Mouse (Mus musculus): ENCODE measurements around the gene Slc25a11. TPM values are rescaled to one million over a fixed set of nuclear protein-coding genes. Genes with fewer than 3 reads are reported as not detected.

Gene Slc25a11
- polyA plus RNA-seq, 1 experiment from 2014 or later, result 129 TPM

- H3K9me3 ChIP-seq (ENCODE audit: control insufficient read depth, low read length), result no peaks in the 10 kb centered on the region
- H3K4me2 ChIP-seq (ENCODE audit: low read depth, low read length, severe bottlenecking), result no peak overlapping the region
- no peak overlapping the region for H3K27ac ChIP-seq (ENCODE audit: low read depth, low read length)
- 91% methylated on average over 6 of the region's 6 CpGs for WGBS
- ATAC-seq (replicated peaks; ENCODE audit: low FRiP score) (no peak), DNase-seq (ENCODE audit: low spot score) (no peak)
- H3K9ac ChIP-seq (ENCODE audit: low read length), result no peak overlapping the region
- no peaks in the 10 kb centered on the region for H3K27me3 ChIP-seq (ENCODE audit: control insufficient read depth, insufficient read depth, low read length)
- no peak overlapping the region for H3K4me3 ChIP-seq (ENCODE audit: low read depth, low read length)
- H3K4me1 ChIP-seq (replicated peaks; ENCODE audit: control insufficient read depth, insufficient read depth, low read length), result peaks cover 11% of the 10 kb centered on the region; the same call in 1 of the 2 replicates
- peaks cover 3% of the 10 kb centered on the region; the same call in 1 of the 2 replicates for H3K36me3 ChIP-seq (ENCODE audit: control insufficient read depth, insufficient read depth, low read length)
Observed at GRCm38 (mm10) chr11:70643051-70643450, 4.2 kb downstream of the Slc25a11 start.

GRCm38 (mm10) chr11:70641241-70641640 lies 6.0 kb downstream of the Slc25a11 start:
- ATAC-seq (replicated peaks; ENCODE audit: low FRiP score) (no peak), DNase-seq (ENCODE audit: low spot score) (no peak)
- Histone ChIP-seq H3K4me3 (ENCODE audit: low read depth, low read length) (no peak overlapping the region), H3K4me1 (replicated peaks; ENCODE audit: control insufficient read depth, insufficient read depth, low read length) (peaks cover 6% of the 10 kb centered on the region; the same call in 1 of the 2 replicates), H3K4me2 (ENCODE audit: low read depth, low read length, severe bottlenecking) (no peak overlapping the region), H3K27me3 (ENCODE audit: control insufficient read depth, insufficient read depth, low read length) (no peaks in the 10 kb centered on the region), H3K9ac (ENCODE audit: low read length) (no peak overlapping the region), H3K36me3 (ENCODE audit: control insufficient read depth, insufficient read depth, low read length) (peaks cover 3% of the 10 kb centered on the region; the same call in 1 of the 2 replicates), H3K27ac (ENCODE audit: low read depth, low read length) (no peak overlapping the region), H3K9me3 (ENCODE audit: control insufficient read depth, low read length) (no peaks in the 10 kb centered on the region)
- 88% methylated on average over 7 of the region's 7 CpGs for WGBS

GRCm38 (mm10) chr11:70639976-70640375 lies 7.3 kb downstream of the Slc25a11 start:
- no peak overlapping the region for H3K4me3 ChIP-seq (ENCODE audit: low read depth, low read length)
- ATAC-seq (replicated peaks; ENCODE audit: low FRiP score) (no peak), DNase-seq (ENCODE audit: low spot score) (no peak)
- no peak overlapping the region for H3K27ac ChIP-seq (ENCODE audit: low read depth, low read length)
- WGBS, result 85% methylated on average over 8 of the region's 8 CpGs
- no peaks in the 10 kb centered on the region for H3K27me3 ChIP-seq (ENCODE audit: control insufficient read depth, insufficient read depth, low read length)
- H3K36me3 ChIP-seq (ENCODE audit: control insufficient read depth, insufficient read depth, low read length), result peaks cover 3% of the 10 kb centered on the region; the same call in 1 of the 2 replicates
- H3K9ac ChIP-seq (ENCODE audit: low read length), result no peak overlapping the region
- H3K4me1 ChIP-seq (replicated peaks; ENCODE audit: control insufficient read depth, insufficient read depth, low read length), result no peaks in the 10 kb centered on the region
- H3K9me3 ChIP-seq (ENCODE audit: control insufficient read depth, low read length), result no peaks in the 10 kb centered on the region
- H3K4me2 ChIP-seq (ENCODE audit: low read depth, low read length, severe bottlenecking), result no peak overlapping the region

- H3K4me1 ChIP-seq (replicated peaks; ENCODE audit: control insufficient read depth, insufficient read depth, low read length), result no peaks in the 10 kb centered on the region
- H3K9me3 ChIP-seq (ENCODE audit: control insufficient read depth, low read length), result no peaks in the 10 kb centered on the region
- H3K27ac ChIP-seq (ENCODE audit: low read depth, low read length), result no peak within 1 kb of the TSS
- H3K27me3 ChIP-seq (ENCODE audit: control insufficient read depth, insufficient read depth, low read length), result no peaks in the 10 kb centered on the region
- ATAC-seq (replicated peaks; ENCODE audit: low FRiP score) (no peak), DNase-seq (ENCODE audit: low spot score) (no peak)
- H3K9ac ChIP-seq (ENCODE audit: low read length), result no peak within 1 kb of the TSS
- H3K4me3 ChIP-seq (ENCODE audit: low read depth, low read length), result no peak within 1 kb of the TSS
- no peaks in the 10 kb centered on the region for H3K36me3 ChIP-seq (ENCODE audit: control insufficient read depth, insufficient read depth, low read length)
- 58% methylated on average over 5 of the region's 5 CpGs for WGBS
- H3K4me2 ChIP-seq (ENCODE audit: low read depth, low read length, severe bottlenecking), result no peak within 1 kb of the TSS
Observed at GRCm38 (mm10) chr11:70638714-70639278, 8.5 kb downstream of the Slc25a11 start, which contains the start of gene Gp1ba. Gene Gp1ba, plus strand, starts transcription at chr11:70639122.

GRCm38 (mm10) chr11:70638293-70638692 lies 9.0 kb downstream of the Slc25a11 start:
- WGBS, result 82% methylated on average over 1 of the region's 1 CpGs
- no peak for DNase-seq (ENCODE audit: low spot score)
- Histone ChIP-seq H3K4me3 (ENCODE audit: low read depth, low read length) (no peak overlapping the region), H3K27me3 (ENCODE audit: control insufficient read depth, insufficient read depth, low read length) (no peaks in the 10 kb centered on the region), H3K9ac (ENCODE audit: low read length) (no peak overlapping the region), H3K27ac (ENCODE audit: low read depth, low read length) (no peak overlapping the region), H3K9me3 (ENCODE audit: control insufficient read depth, low read length) (no peaks in the 10 kb centered on the region), H3K4me2 (ENCODE audit: low read depth, low read length, severe bottlenecking) (no peak overlapping the region), H3K36me3 (ENCODE audit: control insufficient read depth, insufficient read depth, low read length) (no peaks in the 10 kb centered on the region), H3K4me1 (replicated peaks; ENCODE audit: control insufficient read depth, insufficient read depth, low read length) (no peaks in the 10 kb centered on the region)
- no peak for ATAC-seq (replicated peaks; ENCODE audit: low FRiP score)

GRCm38 (mm10) chr11:70637764-70638163 lies 9.5 kb downstream of the Slc25a11 start:
- no peak for ATAC-seq (replicated peaks; ENCODE audit: low FRiP score)
- no peaks in the 10 kb centered on the region for H3K4me1 ChIP-seq (replicated peaks; ENCODE audit: control insufficient read depth, insufficient read depth, low read length)
- no peak overlapping the region for H3K4me2 ChIP-seq (ENCODE audit: low read depth, low read length, severe bottlenecking)
- no peak overlapping the region for H3K9ac ChIP-seq (ENCODE audit: low read length)
- no peak for DNase-seq (ENCODE audit: low spot score)
- no peaks in the 10 kb centered on the region for H3K36me3 ChIP-seq (ENCODE audit: control insufficient read depth, insufficient read depth, low read length)
- H3K27me3 ChIP-seq (ENCODE audit: control insufficient read depth, insufficient read depth, low read length), result no peaks in the 10 kb centered on the region
- WGBS, result 89% methylated on average over 1 of the region's 1 CpGs
- H3K9me3 ChIP-seq (ENCODE audit: control insufficient read depth, low read length), result no peaks in the 10 kb centered on the region
- H3K4me3 ChIP-seq (ENCODE audit: low read depth, low read length), result no peak overlapping the region
- no peak overlapping the region for H3K27ac ChIP-seq (ENCODE audit: low read depth, low read length)

GRCm38 (mm10) chr11:70635601-70636000 lies 11.7 kb downstream of the Slc25a11 start:
- Histone ChIP-seq H3K9ac (ENCODE audit: low read length) (no peak overlapping the region), H3K4me3 (ENCODE audit: low read depth, low read length) (no peak overlapping the region), H3K4me2 (ENCODE audit: low read depth, low read length, severe bottlenecking) (no peak overlapping the region), H3K4me1 (replicated peaks; ENCODE audit: control insufficient read depth, insufficient read depth, low read length) (no peaks in the 10 kb centered on the region), H3K27ac (ENCODE audit: low read depth, low read length) (no peak overlapping the region), H3K36me3 (ENCODE audit: control insufficient read depth, insufficient read depth, low read length) (no peaks in the 10 kb centered on the region), H3K9me3 (ENCODE audit: control insufficient read depth, low read length) (no peaks in the 10 kb centered on the region), H3K27me3 (ENCODE audit: control insufficient read depth, insufficient read depth, low read length) (no peaks in the 10 kb centered on the region)
- DNase-seq (ENCODE audit: low spot score), result no peak
- ATAC-seq (replicated peaks; ENCODE audit: low FRiP score), result no peak
- WGBS, result 84% methylated on average over 4 of the region's 4 CpGs

GRCm38 (mm10) chr11:70630129-70630528 lies 17.1 kb downstream of the Slc25a11 start:
- Histone ChIP-seq H3K4me2 (ENCODE audit: low read depth, low read length, severe bottlenecking) (no peak overlapping the region), H3K4me1 (replicated peaks; ENCODE audit: control insufficient read depth, insufficient read depth, low read length) (no peaks in the 10 kb centered on the region), H3K36me3 (ENCODE audit: control insufficient read depth, insufficient read depth, low read length) (no peaks in the 10 kb centered on the region), H3K27me3 (ENCODE audit: control insufficient read depth, insufficient read depth, low read length) (no peaks in the 10 kb centered on the region), H3K4me3 (ENCODE audit: low read depth, low read length) (no peak overlapping the region), H3K9ac (ENCODE audit: low read length) (no peak overlapping the region), H3K27ac (ENCODE audit: low read depth, low read length) (no peak overlapping the region), H3K9me3 (ENCODE audit: control insufficient read depth, low read length) (no peaks in the 10 kb centered on the region)
- DNase-seq (ENCODE audit: low spot score), result no peak
- ATAC-seq (replicated peaks; ENCODE audit: low FRiP score), result no peak
- 76% methylated on average over 7 of the region's 7 CpGs for WGBS

- no peaks in the 10 kb centered on the region for H3K9me3 ChIP-seq (ENCODE audit: control insufficient read depth, low read length)
- ATAC-seq (replicated peaks; ENCODE audit: low FRiP score) (no peak), DNase-seq (ENCODE audit: low spot score) (no peak)
- H3K4me1 ChIP-seq (replicated peaks; ENCODE audit: control insufficient read depth, insufficient read depth, low read length), result no peaks in the 10 kb centered on the region
- no peak overlapping the region for H3K4me3 ChIP-seq (ENCODE audit: low read depth, low read length)
- H3K9ac ChIP-seq (ENCODE audit: low read length), result no peak overlapping the region
- H3K36me3 ChIP-seq (ENCODE audit: control insufficient read depth, insufficient read depth, low read length), result no peaks in the 10 kb centered on the region
- H3K4me2 ChIP-seq (ENCODE audit: low read depth, low read length, severe bottlenecking), result no peak overlapping the region
- WGBS, result 50% methylated on average over 5 of the region's 5 CpGs
- no peak overlapping the region for H3K27ac ChIP-seq (ENCODE audit: low read depth, low read length)
- H3K27me3 ChIP-seq (ENCODE audit: control insufficient read depth, insufficient read depth, low read length), result no peaks in the 10 kb centered on the region
Observed at GRCm38 (mm10) chr11:70629557-70629956, 17.7 kb downstream of the Slc25a11 start.
